Mouse (Mus musculus): ENCODE measurements around the gene Zfp12.
"Not testable (repeated sequence)": the region's sequence is repeated elsewhere in the genome, so short reads cannot be mapped to it uniquely, and the experiment has no call there.

Zfp12 gene

DNA sequence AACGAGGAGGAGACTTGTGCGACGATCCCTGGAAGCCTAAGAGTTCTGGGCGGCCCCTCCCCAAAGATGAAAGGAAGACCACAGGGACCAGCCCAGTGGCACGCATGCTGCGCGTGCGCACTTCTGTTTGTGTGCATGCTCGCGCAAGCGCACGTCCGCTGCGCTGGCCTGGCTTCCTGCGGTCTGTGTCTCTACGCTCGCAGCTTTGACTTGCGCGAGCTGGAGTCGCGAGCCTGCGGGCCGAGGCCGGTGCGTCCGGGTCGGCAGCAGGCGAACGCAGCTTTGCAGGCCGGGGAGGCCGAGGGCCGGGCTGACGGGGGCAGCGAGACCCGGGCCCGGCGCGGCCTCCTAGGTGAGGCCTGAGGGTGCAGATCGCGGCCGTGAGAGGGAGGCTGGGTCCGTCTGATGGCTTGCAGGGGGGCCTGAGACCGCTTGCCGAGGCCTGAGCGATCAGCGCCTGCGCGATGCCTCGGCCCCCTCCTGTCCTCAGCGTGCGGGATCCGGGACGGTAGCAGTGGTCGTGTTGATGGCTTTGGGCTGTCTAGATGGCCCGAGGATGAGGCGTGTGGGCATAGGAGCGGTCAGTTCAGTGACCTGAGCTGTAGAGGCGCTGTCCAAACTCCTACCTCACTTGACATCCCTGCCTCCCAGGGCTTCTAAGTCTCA, at the start of gene Zfp12:
Zfp12 (plus strand) TSS at position 136 of the 666 bp plus-strand sequence.
- peak; percentile 92 for DNase-seq

DNA sequence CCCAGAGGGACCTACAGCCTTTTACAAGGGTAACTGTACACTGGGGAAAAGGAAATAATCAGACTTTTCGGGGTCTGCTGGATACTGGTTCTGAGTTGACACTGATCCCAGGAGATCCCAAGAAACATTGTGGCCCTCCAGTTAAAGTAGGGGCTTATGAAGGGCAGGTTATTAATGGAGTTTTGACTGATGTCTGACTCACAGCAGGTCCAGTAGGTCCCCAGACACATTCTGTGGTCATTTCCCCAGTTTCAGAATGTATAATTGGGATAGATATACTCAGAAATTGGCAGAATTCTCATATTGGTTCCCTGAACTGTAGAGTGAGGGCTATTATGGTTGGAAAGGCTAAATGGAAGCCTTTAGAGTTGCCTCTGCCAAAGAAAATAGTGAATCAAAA, 46.9 kb upstream of the Zfp12 start:
- not testable (repeated sequence) for DNase-seq

DNA sequence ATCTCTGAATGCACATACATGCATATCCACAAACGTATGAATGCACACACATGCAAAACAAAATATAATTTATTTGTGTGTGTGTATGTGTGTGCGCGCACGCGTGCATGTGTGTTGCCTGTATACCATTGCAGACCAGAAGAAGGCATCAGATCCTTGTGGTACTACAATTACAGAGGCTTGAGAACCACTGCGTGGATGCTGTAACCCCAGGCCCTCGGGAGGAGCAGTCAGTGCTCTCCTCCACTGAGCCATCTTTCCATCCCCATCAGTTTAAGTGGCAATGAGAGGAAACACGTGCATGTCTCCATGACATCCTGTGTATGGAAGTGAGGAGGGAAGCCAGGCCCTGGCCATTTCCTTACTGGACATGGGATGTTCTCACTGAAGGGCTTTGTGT, 42.2 kb upstream of the Zfp12 start:
- DNase-seq = no peak

DNA sequence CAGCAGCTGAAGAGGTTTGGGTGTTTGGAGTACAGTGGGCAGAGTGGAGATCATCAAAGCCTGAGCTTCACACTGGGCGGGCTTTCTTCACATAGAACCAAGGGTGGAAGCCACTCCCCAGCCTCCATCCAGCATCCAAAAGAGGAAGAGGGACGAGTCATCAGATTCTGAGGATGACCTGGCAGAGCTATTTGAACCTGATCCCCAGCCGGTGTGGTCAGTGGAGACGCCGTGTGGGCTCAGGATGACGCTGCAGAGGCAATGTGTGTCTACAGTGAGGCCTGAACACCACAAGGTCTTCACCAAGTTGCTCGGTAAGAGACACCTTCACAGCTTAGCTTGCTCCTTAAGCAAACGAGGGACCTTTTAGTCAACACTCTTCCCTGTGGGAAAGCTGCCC, 40.2 kb upstream of the Zfp12 start:
- DNase-seq = not testable (repeated sequence)

DNA sequence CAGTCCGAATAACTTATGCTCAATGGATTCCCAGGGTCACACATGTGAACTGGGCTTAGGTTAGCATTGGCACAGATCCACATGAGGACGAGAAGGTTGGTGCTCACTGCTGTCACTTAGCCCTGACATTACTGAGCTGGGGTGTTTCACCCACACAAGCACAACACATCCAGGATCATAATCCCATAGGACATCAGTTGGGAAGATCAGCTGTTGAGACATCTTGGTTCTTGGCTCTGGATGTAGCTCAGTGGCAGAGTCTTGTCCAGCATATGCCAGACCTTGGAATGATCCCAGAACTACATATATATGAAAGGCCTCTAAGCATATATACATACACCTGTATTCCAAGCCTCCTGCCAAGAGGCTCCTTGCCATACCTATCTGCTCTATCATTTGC, 39.8 kb upstream of the Zfp12 start:
- no peak for DNase-seq

DNA sequence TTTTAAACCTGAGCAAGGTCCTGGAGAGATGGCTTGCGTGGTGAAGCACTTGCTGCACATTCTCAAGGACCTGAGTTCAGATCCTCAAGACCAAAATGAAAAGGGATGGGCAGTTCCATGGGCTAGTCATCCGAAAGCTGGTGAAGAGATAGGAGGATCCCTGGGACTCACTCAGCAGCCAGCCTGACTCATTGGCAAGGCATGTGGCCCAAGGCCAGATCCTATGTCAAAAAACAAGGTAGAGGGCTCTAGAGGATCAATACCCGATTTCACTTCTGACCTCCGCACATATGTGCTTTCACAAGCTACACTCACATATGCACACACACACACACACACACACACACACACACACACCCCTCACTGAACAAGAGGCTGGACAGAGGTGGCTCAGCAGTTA, 38.5 kb upstream of the Zfp12 start:
- no peak for DNase-seq

DNA sequence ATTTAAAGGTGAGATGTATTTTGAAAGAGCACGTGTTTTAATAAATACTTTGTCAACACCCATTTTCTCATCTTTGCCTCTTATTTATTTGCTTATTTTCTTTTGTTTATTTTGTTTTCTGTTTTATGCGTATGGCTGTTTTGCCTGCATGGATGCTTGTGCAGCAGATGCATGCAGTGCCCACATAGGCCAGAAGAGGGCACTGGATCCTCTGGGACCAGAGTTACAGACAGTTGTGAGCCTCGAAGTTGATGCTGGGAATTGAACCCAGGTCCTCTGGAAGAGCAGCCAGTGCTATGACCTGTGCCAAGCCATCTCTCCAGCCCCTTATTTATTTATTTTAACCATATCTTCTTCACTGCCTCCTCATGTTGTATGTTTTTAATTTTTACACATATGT, 29.9 kb upstream of the Zfp12 start:
- DNase-seq = peak; percentile 3

DNA sequence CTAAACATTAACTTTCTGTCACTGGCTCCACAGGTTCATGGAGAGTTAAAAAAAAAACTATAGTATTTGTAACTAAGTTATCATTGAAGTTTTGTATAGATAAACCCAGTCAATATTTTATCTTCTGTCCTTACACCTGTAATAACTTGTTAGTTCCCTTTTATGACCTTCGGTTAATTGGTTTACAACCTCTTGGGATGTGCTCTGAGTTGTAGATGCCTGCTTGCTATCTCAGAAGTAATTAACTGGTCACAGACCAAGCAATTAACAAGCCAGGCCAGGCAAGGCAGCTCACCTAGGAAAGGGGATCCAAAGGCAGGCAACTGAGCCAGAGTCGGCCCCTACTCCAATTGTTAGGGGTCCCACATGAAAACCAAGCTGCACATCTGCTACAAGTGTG, 21.1 kb upstream of the Zfp12 start:
- DNase-seq = no peak

DNA sequence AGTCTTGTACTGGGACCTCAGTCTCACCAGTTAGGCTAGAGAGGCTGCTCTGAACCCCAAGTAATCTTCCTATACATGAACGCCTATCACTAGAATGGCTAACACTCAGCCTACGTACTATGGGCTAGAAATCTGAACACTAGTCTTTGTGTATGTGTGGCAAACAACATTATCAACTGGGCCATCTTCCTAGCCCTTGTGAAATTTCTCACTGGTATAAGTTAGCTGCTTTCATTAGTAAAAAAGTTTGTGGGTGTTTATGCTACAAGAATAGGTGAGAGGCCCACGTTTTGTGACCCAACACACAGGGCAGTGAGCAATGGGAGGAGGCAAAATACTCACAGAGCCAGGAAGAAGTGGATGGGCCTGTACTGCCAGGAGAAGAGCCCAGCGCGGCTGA, 14.0 kb upstream of the Zfp12 start:
- DNase-seq = no peak

DNA sequence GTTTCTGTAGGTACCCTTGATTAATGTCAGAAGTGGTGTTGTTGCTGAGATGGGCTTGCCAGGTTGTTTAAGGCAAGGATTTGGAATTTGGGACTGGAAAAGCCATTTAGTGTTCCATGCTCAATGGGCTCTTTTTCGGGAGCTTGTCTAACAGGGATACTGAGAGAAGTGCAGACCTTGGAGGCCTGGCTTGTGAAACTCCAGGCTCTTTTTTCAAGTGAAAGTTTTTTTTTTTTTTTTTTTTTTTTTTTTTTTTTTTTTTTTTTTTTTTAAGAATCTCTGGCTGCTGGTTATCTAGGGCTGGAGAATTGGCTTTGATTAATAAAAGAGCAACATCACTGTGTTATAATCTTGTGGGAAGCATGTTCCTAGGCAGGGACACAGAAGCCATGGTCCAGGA, 12.7 kb upstream of the Zfp12 start:
- no peak for DNase-seq

DNA sequence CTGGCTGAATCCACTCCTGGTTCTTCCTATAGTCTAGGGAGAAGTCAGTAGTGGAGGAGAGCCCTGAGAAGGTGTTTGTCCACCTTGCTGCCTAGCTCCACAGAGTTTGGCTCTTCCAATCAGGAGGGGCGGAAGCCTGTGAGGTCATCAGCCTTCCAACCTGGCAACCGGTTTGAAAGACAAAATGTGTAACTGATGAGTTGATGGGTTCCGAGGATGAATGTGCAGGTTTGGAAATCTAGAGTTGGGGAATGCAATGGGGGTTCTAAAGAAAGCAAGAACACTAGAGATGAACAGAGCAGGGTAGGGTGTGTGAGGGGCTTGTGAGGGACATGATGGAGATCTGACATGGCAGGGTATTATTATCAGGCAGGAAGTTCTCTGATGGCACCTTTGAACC, 8.2 kb upstream of the Zfp12 start, which contains the start of gene Spdye4a:
Spdye4a (minus strand) TSS at position 101 of the 400 bp plus-strand sequence.
- no peak for DNase-seq

DNA sequence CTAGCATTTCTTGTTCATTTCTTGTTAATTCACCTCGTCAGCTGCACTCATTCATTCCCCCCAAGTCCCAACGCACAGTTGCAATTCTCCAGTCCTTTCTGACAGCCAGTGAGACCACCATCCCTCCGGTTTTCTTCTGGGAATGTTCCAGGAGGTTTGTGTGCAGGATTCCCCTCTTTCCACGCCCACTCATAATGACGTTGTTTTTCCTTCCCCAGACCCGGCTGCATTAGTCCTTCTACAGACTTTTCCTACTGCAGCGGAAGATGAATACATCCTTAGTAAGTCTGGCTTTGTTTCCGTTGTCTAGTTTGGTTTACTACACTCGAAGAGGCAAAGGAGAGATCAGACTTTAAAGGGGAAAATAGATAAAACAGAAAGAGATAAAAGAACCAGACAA, 1.1 kb downstream of the Zfp12 start:
- DNase-seq = no peak

DNA sequence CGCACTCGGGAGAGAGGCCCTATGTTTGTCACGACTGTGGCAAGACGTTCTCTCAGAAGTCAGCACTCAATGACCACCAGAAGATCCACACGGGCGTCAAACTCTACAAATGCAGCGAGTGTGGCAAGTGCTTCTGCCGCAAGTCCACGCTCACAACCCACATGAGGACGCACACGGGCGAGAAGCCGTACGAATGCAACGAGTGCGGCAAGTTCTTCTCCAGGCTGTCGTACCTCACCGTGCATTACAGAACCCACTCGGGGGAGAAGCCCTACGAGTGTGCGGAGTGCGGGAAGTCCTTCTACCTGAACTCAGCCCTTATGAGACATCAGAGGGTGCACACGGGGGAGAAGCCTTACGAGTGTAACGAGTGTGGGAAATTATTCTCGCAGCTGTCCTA, 10.0 kb downstream of the Zfp12 start:
- no peak for DNase-seq

DNA sequence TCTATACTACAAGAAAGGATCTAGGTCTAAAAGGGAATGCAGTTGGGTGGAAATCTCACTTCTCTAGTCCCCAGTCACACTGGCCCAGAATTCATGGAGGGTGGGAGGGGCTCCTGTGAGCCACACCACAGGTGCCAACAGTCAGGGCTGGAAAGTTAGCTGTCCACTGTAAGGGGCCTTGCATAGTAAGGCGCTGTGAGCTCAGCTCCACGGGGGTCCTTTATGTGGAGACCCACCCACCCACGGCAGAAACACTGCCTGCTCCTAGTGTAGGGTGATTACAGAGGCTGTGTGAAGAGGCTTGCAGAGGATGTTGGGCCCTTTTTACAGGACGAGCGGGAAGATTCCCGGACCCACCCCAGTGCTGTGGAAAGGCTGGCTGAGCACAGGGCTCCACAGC, 17.1 kb downstream of the Zfp12 start:
- no peak for DNase-seq

DNA sequence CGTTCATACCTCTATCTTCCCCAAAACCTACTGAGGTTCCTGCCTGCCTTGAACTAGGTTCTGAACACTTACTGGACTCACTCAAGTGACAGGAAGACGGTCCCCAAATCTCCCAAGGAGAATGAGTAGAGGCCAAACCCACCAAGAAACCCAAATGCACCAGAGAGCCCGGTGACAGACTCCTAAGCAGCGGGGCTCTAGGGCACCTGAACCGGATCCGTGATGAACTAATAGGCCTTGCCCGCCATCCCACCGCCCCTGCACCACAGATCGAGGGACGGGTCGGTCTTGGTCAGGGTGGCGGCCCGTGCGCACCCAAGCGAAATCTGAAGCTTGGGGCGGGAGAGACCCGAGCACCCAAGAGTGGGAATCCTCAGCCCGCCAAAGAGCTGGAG, 17.8 kb downstream of the Zfp12 start:
- no peak for DNase-seq

DNA sequence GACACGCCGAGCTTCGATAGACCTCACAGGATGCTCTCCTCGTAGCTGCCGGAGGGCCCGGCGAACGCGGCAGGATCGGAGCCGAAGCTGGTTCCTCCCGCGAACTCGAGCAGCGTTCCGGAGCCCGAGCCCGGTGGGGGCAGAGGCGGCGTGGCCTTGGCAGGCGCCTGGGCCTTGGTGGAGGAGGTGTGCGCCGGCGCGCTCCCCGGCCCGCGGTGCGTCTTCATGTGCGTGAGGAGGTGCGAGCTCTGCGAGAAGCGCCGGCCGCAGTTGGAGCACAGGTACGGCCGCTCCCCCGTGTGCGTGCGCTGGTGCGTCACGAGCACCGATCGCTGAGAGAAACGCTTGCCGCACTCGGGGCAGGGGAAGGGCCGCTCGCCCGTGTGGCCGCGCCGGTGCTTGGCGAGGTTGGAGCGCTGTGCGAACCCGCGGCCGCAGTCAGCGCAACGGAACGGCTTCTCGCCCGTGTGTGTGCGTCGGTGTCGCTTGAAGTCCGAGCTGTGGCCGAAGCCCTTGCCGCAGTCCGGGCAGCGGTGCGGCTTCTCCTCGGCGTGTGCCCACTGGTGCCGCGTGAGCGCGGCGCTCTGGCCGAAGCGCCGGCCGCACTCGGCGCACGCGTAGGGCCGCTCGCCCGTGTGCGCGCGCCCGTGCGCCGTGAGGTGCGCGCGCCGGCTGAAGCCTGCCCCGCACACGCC, 18.4 kb downstream of the Zfp12 start:
- DNase-seq = no peak

DNA sequence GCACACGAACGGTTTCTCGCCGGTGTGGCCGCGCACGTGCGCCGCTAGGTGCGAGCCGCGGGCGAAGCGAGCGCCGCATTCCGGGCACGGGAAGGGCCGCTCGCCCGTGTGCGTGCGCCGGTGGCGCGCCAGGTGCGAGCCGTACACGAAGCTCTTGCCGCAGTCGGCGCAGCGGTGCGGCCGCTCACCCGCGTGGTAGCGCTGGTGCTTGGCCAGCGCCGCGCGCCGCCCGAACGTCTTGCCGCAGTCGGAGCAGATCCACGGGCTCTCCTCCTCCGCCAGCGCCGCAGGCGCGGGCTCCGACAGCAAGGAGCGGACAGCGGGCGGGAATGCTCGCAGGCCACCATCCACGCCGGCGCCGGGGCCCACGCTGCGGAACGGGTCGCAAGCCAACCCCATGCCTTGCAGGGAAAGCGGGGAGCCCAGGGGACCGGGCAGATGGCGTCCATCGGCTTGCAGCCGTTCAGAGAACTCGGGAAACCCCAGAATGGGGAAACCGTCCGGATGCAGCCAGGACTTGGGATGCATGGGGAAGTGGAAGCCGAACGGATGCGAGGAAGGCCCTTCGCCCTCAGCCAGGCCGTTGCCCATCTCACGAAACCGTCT, 19.0 kb downstream of the Zfp12 start:
- DNase-seq = no peak

DNA sequence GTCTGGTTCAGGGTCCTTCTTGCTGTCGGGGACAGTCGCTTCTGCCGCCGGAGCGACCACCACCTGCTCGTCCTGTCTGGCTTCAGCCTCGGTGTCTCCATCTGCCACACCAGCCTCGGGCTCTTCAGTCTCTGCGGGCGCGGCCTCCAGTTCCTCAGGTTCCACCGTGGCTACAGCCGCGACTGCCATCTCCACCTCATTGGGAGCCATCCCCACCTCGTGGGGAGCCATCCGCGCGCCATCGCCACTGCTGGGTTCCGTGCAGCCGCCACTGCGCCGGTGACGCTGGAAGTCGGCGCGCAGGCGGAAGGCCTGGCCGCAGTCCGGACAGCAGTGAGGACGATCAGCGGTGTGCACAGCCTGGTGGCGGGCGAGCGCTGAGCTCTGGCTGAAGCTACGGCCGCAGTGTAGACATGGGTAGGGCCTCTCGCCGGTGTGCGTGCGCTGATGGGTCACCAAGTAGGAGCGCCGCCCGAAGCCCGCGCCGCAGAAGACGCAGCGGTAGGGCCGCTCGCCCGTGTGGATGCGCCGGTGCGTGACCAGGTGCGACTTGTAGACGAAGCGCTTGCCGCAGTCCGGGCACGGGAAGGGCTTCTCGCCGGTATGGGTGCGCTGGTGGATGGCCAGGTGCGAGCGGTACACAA, 19.6 kb downstream of the Zfp12 start:
- no peak for DNase-seq

DNA sequence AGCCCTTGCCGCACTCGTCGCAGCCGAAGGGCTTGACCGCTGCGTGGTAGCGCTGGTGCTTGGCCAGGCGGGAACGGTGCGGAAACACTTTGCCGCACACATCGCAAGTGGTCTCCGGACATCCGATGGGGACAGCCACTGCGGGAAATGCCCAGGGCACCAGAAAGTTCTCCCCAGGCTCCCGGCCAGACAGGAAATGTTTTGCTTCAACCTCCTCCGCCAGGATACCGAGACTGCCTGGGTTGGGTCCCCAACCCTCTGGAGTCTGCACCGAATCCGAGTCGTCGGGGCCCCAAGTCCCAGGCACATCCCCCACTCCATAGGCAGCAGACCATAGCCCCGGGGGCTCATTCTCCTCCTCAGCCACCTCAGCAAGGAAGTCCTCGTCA, 20.2 kb downstream of the Zfp12 start:
- no peak for DNase-seq

DNA sequence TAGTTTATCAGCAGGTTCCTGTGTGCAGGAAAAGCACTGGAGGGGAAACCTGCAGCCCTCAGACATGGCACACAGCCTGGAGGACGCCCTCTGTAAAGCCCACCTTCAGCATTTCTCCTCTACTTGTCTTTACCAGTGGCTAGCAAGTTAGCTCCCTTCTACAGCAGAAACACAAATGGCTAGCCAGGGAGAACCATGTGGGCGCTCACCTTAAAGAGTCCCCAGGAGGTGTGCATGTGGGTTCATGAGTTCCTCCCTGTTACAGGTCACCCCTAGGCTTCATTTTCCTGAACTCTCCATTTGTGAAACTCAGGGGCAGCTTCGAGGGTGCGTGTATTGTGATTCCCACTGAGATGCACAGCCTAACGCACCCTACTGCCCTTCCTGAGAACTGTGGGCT, 20.8 kb downstream of the Zfp12 start:
- no peak for DNase-seq

DNA sequence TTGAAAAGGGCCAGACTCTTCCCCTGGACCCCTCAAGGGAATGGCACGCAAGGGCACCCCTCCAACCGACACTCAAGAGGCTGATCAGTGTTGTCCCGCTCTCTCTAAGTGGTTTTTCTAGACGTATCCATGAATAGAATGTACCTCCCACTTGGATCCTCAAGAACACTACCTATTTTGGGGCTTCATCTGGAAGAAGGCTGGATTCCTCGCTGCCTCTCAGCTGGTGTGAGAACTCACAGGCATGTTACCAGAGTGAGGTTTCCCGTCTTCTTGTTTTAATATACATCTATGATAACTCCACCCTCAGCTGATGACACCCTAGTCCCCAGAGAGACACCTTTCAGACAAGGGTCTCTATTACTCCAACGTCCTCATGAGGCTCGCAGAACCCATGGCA, 26.7 kb downstream of the Zfp12 start:
- DNase-seq = no peak

DNA sequence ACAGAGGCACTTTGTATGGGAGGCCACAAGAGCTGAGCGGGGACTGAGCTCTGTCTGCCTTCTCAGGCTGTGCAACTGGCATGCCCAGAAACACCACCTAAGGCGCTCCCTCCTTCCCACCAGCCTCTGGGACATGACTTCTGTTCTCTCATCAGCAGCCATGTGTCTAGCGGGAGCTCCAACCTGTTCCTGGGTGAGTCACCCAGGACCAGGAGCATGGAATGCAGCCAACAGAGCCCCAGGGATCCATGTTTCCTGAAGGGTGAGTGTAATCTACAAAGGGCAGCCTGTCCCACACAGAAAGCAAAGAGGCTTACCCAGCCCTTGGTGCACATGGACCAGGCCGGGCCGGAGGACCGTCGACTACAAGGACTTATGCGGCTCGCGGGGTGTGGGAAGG, 29.7 kb downstream of the Zfp12 start:
- no peak for DNase-seq

DNA sequence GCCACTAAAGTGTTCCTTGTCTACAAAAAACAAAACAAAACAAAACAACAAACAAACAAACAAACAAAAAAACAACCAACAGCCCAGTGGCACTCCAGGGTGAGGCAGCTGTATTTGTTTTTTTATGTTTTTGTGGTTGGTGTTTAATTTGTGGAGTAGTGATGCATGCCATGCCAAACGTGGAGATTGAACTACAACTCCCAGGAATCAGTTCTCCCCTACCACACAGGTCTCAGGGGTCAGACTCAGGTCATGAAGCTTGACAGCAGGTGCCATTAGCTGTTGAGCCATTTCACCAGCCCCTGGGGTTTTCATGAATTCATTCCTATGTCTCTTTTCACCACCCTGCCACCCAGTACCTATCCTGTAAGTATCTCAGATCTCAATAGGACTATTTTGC, 30.4 kb downstream of the Zfp12 start:
- no peak for DNase-seq

DNA sequence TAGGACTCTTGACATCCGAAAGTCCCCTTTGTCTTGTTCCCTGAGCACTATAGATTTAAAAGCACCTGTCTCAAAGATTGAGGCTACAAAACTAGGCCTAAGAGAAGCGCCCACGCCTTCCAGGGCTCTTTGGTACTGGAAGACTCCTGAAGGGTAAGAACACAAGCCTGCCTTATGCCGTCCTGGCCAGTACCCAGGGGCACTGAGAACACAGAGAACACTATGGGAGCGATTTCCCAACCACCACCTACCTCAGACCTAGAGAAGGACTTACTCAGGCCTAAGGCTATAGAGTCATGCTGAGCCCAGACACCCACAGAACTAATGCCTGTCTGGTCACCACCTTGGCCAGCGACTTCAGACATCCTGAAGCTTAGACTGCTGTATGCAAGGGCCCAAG, 31.8 kb downstream of the Zfp12 start:
- no peak for DNase-seq
